Mouse (Mus musculus) lung, postnatal 0 days (tissue): ENCODE data around the gene Gmeb2. TPM values are rescaled to one million over a fixed set of nuclear protein-coding genes. Genes with fewer than 3 reads are reported as not detected.

ENCODE experiments used
- ATAC-seq: fragments of 200-750 bp; cut with Nextera tagmentation; 2 replicates; pipeline ENCODE4 v1.8.0; 2017; ENCODE audit warnings: moderate library complexity
- DNase-seq: peaks from one replicate; pipeline ENCODE4 v3.0.0-alpha.2; 2016; ENCODE audit warnings: low spot score
- H3K27ac ChIP-seq: fragments of 300-500 bp; sonication (generic); 2 replicates; pipeline ENCODE4 v1.5.1; 2014; ENCODE audit warnings: antibody characterized with exemption, mild to moderate bottlenecking, low read length, mixed read lengths
- H3K27me3 ChIP-seq: fragments of 300-500 bp; sonication (generic); replicated peaks from 2 replicates; pipeline ENCODE4 v1.6.1; 2014; ENCODE audit warnings: low read length, mixed read lengths; ENCODE audit not compliant: insufficient read depth
- H3K36me3 ChIP-seq: fragments of 300-500 bp; sonication (generic); 2 replicates; pipeline ENCODE4 v1.6.1; 2014; ENCODE audit warnings: low read length, mixed read lengths; ENCODE audit not compliant: insufficient read depth
- H3K4me1 ChIP-seq: fragments of 300-500 bp; sonication (generic); 2 replicates; pipeline ENCODE4 v1.6.1; 2014; ENCODE audit warnings: antibody characterized with exemption, low read depth, low read length, mixed read lengths; ENCODE audit not compliant: insufficient read depth
- H3K4me2 ChIP-seq: fragments of 300-500 bp; sonication (generic); replicated peaks from 2 replicates; pipeline ENCODE4 v1.6.1; 2014; ENCODE audit warnings: low read depth, mild to moderate bottlenecking, low read length, moderate library complexity, mixed read lengths
- H3K4me3 ChIP-seq: fragments of 300-500 bp; sonication (generic); 2 replicates; pipeline ENCODE4 v1.5.1; 2014; ENCODE audit warnings: low read depth, low read length
- H3K9ac ChIP-seq: fragments of 300-500 bp; sonication (generic); replicated peaks from 2 replicates; pipeline ENCODE4 v1.6.1; 2014; ENCODE audit warnings: low read depth, mild to moderate bottlenecking
- H3K9me3 ChIP-seq: fragments of 300-500 bp; sonication (generic); 2 replicates; pipeline ENCODE4 v1.6.1; 2016; ENCODE audit warnings: low read length, mixed read lengths
- CTCF ChIP-seq: IDR thresholded peaks from 2 replicates; pipeline ENCODE4 v1.5.1; 2016; ENCODE audit warnings: antibody characterized with exemption, mild to moderate bottlenecking
- EP300 ChIP-seq: IDR thresholded peaks from 2 replicates; pipeline ENCODE4 v1.6.1; 2016; ENCODE audit warnings: antibody characterized with exemption, mild to moderate bottlenecking, control low read depth
- WGBS: fragments of 180-500 bp; shearing (Covaris S2); extraction: QIAGEN DNeasy Blood & Tissue Kit; methylation state at CpG from one replicate; pipeline ENCODE4 v1.1.7; 2014; 5-methylcytosine and 5-hydroxymethylcytosine counted together
- polyA plus RNA-seq: library from polyadenylated mRNA; unstranded; fragments of >200 nt; fragmentation: Nextera tagmentation; extraction: Ambion mirVana; gene quantifications from 2 replicates; pipeline ENCODE4 v1.2.1, GENCODE M21; 2015

Gene Gmeb2
- polyA plus RNA-seq, 1 experiment from 2014 or later: 7.6 TPM

GRCm38 (mm10) chr2:181238861-181239260 lies 49.0 kb downstream of the Gmeb2 start:
- Histone ChIP-seq H3K9me3 (no peaks in the 10 kb centered on the region), H3K4me2 (peak overlapping the region; percentile 64; the same call in 1 of the 2 replicates), H3K27me3 (no peaks in the 10 kb centered on the region), H3K4me1 (peaks cover 12% of the 10 kb centered on the region; the same call in 1 of the 2 replicates), H3K9ac (peak overlapping the region; percentile 26; the same call in 1 of the 2 replicates), H3K36me3 (peaks cover 35% of the 10 kb centered on the region; the same call in 1 of the 2 replicates), H3K27ac (no peak overlapping the region), H3K4me3 (no peak overlapping the region)
- TF ChIP-seq EP300 (no peak), CTCF (no peak)
- WGBS: 68% methylated on average over 2 of the region's 2 CpGs
- no peak for ATAC-seq
- DNase-seq: no peak

DNA sequence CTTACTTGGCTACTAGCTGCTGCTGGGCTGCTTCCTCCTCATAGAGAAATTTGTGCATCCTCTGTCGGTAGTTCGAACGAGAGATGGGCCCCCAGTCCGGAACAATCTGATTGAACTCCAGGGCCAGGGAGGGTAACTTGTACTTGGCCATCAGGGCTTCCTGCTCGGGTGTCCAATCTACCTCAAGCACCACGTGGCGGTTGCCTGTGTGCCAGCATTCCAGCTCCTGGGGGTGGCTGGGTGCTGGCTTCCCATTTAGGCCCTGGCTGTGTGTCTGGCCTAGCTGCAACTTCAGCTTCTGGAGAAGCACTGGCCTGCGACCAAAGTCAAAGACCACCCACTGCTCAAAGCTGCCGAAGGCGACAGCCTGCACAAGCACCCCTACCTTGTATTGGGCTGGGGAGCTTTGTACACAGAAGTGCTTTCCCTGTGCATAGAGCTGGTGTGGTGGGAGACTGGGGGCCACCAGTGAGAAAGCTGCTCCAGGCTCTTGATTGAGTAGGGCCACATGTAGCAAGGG lies 49.7 kb downstream of the Gmeb2 start:
- no peak overlapping the region for H3K4me2 ChIP-seq
- no peak for DNase-seq
- no peak overlapping the region for H3K27ac ChIP-seq
- H3K36me3 ChIP-seq: peaks cover 40% of the 10 kb centered on the region; the same call in 1 of the 2 replicates
- TF ChIP-seq CTCF (no peak), EP300 (no peak)
- H3K4me3 ChIP-seq: no peak overlapping the region
- no peak overlapping the region for H3K9ac ChIP-seq
- ATAC-seq: no peak
- H3K27me3 ChIP-seq: no peaks in the 10 kb centered on the region
- no peaks in the 10 kb centered on the region for H3K9me3 ChIP-seq
- peaks cover 12% of the 10 kb centered on the region; the same call in 1 of the 2 replicates for H3K4me1 ChIP-seq
- WGBS: 81% methylated on average over 10 of the region's 10 CpGs

DNA sequence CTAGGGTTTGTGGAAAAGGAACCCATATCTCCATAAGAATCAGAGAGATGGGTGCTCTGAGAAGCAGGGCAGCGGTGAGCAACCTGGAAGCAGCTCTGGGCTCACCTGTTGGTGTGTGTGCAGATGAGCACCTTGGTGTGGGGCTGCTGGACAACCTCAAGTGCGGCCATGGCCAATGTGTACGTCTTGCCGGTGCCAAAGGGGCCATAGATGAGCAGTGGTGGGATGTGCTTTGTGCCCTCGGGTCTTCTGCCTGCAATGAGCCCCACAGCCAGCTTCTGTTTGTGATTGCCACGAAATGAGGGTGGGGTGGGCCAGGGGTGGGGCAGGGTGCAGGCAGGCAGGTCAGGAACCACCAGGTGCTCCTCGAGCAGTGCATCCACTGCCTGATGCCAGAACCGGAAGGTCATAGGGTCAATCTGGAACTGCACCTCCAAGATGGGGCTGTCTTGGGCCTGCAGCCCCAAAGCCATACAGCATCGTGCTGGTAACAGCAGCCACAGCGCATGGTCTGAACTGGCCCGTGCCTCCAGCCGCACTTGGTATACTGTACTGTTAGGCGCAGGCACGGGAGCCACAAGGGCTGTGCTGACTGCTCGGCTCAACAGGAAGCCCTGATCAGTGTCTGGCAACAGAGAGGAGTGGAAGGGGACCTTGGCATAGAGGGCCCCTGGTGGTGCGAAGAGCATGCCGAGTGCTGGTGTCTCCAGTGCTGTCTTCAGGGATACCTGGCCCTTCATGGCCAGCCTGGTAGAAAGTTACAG lies 50.4 kb downstream of the Gmeb2 start:
- ATAC-seq: no peak

GRCm38 (mm10) chr2:181235681-181236566 lies 51.9 kb downstream of the Gmeb2 start:
- Histone ChIP-seq H3K4me1 (0 out of 2 replicates have a peak, but pooled peaks cover 3% of the 10 kb centered on the region), H3K27ac (no peak overlapping the region), H3K36me3 (peaks cover 56% of the 10 kb centered on the region), H3K9ac (no peak overlapping the region), H3K4me3 (no peak overlapping the region), H3K9me3 (no peaks in the 10 kb centered on the region), H3K4me2 (no peak overlapping the region), H3K27me3 (no peaks in the 10 kb centered on the region)
- ATAC-seq: no peak
- DNase-seq: no peak
- TF ChIP-seq CTCF (peak; percentile 64), EP300 (no peak)
- 75% methylated on average over 23 of the region's 23 CpGs for WGBS

More for the DNA sequence above, 50.4 kb downstream of the Gmeb2 start:
- TF ChIP-seq EP300: no peak
- no peak for TF ChIP-seq CTCF
- Histone ChIP-seq H3K36me3 (peaks cover 47% of the 10 kb centered on the region), H3K9me3 (no peaks in the 10 kb centered on the region), H3K4me3 (no peak overlapping the region), H3K4me2 (no peak overlapping the region), H3K9ac (no peak overlapping the region), H3K4me1 (peaks cover 10% of the 10 kb centered on the region; the same call in 1 of the 2 replicates), H3K27ac (no peak overlapping the region), H3K27me3 (no peaks in the 10 kb centered on the region)
- no peak for DNase-seq
- 86% methylated on average over 17 of the region's 17 CpGs for WGBS

DNA sequence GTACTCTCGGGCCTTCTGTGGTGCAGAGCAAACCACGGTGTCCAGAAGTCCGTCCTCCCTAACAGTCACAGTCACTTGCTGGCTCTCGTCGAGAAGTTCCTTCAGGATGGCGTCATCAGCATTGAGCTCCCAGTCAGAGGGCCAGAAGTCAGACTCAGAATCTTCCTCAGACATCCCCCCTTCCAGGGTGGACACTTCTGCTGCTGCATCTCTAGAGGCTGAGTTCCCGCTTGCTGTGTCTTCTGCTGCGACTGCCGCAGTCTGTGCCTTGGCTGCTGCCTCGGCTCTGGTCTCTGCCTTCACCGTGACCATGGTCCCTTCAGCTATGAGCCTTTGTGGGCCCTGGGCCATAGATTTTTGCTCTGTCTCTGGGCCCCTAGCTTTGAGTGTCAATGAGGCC lies 53.2 kb downstream of the Gmeb2 start:
- DNase-seq (no peak), ATAC-seq (no peak)
- Histone ChIP-seq H3K4me1 (no peaks in the 10 kb centered on the region), H3K4me3 (no peak overlapping the region), H3K36me3 (peaks cover 64% of the 10 kb centered on the region), H3K9ac (no peak overlapping the region), H3K9me3 (no peaks in the 10 kb centered on the region), H3K4me2 (no peak overlapping the region), H3K27me3 (no peaks in the 10 kb centered on the region), H3K27ac (no peak overlapping the region)
- WGBS: 88% methylated on average over 11 of the region's 11 CpGs
- TF ChIP-seq CTCF (no peak), EP300 (no peak)

GRCm38 (mm10) chr2:181233443-181233842 lies 54.4 kb downstream of the Gmeb2 start:
- peaks cover 65% of the 10 kb centered on the region for H3K36me3 ChIP-seq
- TF ChIP-seq EP300: no peak
- no peak for TF ChIP-seq CTCF
- no peaks in the 10 kb centered on the region for H3K9me3 ChIP-seq
- H3K27ac ChIP-seq: no peak overlapping the region
- no peaks in the 10 kb centered on the region for H3K4me1 ChIP-seq
- H3K9ac ChIP-seq: no peak overlapping the region
- H3K27me3 ChIP-seq: no peaks in the 10 kb centered on the region
- ATAC-seq: no peak
- no peak overlapping the region for H3K4me2 ChIP-seq
- DNase-seq: no peak
- H3K4me3 ChIP-seq: no peak overlapping the region
- WGBS: 90% methylated on average over 15 of the region's 15 CpGs
